ENCODE assay signal across 10 mouse cellular contexts in the genomic region with DNA sequence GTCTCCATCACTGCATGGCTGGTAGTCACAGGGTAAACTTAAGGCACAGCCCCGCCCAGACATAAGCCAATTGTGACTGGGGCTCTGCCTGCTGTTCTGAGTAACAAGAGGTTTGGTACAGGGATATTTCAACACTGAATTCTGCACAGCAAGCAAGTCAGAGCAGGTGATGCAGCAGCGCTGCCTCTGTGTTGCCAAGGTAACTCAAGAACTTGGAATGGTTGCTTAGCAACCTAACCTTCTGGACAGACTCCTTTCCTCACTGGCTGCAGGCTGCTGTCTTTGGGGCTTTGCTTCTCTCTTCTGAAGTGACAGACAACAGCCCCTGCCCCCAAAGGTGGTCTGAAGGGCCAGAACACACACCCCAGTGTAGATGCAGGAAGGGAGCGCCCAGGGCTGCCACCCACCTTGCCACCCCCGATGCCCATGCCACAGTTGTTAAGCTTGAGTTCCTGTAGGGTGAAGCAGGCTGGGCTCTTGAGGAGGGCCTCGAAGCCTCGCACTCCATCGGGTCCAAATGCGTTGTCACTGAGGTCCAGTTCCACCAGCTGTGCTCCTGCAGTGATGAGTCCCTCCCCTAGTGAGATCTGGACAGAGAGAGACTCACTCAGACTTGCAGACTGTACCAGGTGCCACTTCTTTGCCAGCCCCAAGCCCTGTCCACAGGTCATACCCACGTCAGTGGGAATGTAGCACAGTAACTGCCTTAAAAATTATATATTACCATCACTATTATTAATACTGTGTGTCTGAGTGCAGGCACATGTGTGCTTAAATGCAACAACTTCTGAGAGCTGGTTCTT. TPM values are rescaled to one million over a fixed set of nuclear protein-coding genes. Genes with fewer than 3 reads are reported as not detected.
DNase-seq lines count a peak whose midpoint lies in the region; ATAC-seq lines count a peak whose summit lies in the region.
"Had no signal": no experiment of that assay in that cellular context is flagged by ENCODE, and none has a peak within 500 bp of the region (broad histone marks: within the 10 kb centered on the region; RNA-seq: fewer than 3 reads in every experiment).

No protein-coding gene starts in this region.

- DNase-seq in lung, postnatal 4 days = no peak
- peak; percentile 56 to 85 for DNase-seq in right cerebral cortex, postnatal 10 days (ENCODE audit: low spot score in 2 of 2)
- no peak for DNase-seq in thymus, postnatal 25 days
- DNase-seq: kidney, postnatal 10 days had no signal

- no peak overlapping the region for H3K27ac ChIP-seq in lung, embryonic 16.5 days (ENCODE audit: low read length)
- H3K27ac ChIP-seq in forebrain, embryonic 12.5 days = peak overlapping the region; percentile 83
- H3K27ac ChIP-seq in hindbrain, embryonic 16.5 days (ENCODE audit: low read depth, low read length) = peak overlapping the region; percentile 73
- no peak overlapping the region for H3K27ac ChIP-seq in kidney, embryonic 14.5 days (ENCODE audit: low read depth, low read length)
- H3K27ac ChIP-seq: heart, embryonic 15.5 days; neural tube, embryonic 12.5 days had no signal

- H3K27me3 ChIP-seq in lung, embryonic 16.5 days (ENCODE audit: control insufficient read depth, insufficient read depth, low read depth, low read length) = no peaks in the 10 kb centered on the region
- H3K27me3 ChIP-seq in forebrain, embryonic 12.5 days = no peaks in the 10 kb centered on the region
- no peaks in the 10 kb centered on the region for H3K27me3 ChIP-seq in hindbrain, embryonic 16.5 days (replicated peaks; ENCODE audit: control insufficient read depth, insufficient read depth, low read length)
- no peaks in the 10 kb centered on the region for H3K27me3 ChIP-seq in kidney, embryonic 14.5 days (ENCODE audit: control insufficient read depth, insufficient read depth, low read length)
- H3K27me3 ChIP-seq: heart, embryonic 15.5 days; neural tube, embryonic 12.5 days had no signal

- ATAC-seq in lung, embryonic 16.5 days (ENCODE audit: low read depth) = 0 out of 2 replicates have a peak, but pooled peaks have one; percentile 23
- ATAC-seq in forebrain, embryonic 12.5 days (ENCODE audit: low FRiP score) = peak; percentile 86
- ATAC-seq in hindbrain, embryonic 16.5 days = peak; percentile 93
- no peak for ATAC-seq in kidney, embryonic 14.5 days (ENCODE audit: low FRiP score, low TSS enrichment)

- H3K36me3 ChIP-seq in lung, embryonic 16.5 days (ENCODE audit: control insufficient read depth, insufficient read depth, low read length) = peaks cover 67% of the 10 kb centered on the region
- H3K36me3 ChIP-seq in forebrain, embryonic 12.5 days (replicated peaks) = peaks cover 95% of the 10 kb centered on the region
- peaks cover 49% of the 10 kb centered on the region for H3K36me3 ChIP-seq in hindbrain, embryonic 16.5 days (ENCODE audit: control insufficient read depth, insufficient read depth, low read length)
- H3K36me3 ChIP-seq in kidney, embryonic 14.5 days (ENCODE audit: control insufficient read depth, insufficient read depth, low read length) = peaks cover 93% of the 10 kb centered on the region

- no peak overlapping the region for H3K9ac ChIP-seq in lung, embryonic 16.5 days (ENCODE audit: low read length)
- H3K9ac ChIP-seq in forebrain, embryonic 12.5 days = no peak overlapping the region
- no peak overlapping the region; the same call in 1 of the 2 replicates for H3K9ac ChIP-seq in hindbrain, embryonic 16.5 days (ENCODE audit: low read depth, low read length)
- no peak overlapping the region for H3K9ac ChIP-seq in kidney, embryonic 14.5 days (ENCODE audit: low read depth, low read length)
- H3K9ac ChIP-seq: heart, embryonic 15.5 days; neural tube, embryonic 12.5 days had no signal

- 80% methylated on average over 9 of the region's 9 CpGs for WGBS in lung, embryonic 16.5 days
- WGBS in forebrain, embryonic 12.5 days = 84% methylated on average over 9 of the region's 9 CpGs
- 78% methylated on average over 9 of the region's 9 CpGs for WGBS in hindbrain, embryonic 16.5 days
- 89% methylated on average over 9 of the region's 9 CpGs for WGBS in kidney, embryonic 14.5 days

- H3K4me3 ChIP-seq in lung, embryonic 16.5 days (ENCODE audit: low read length) = no peak overlapping the region
- H3K4me3 ChIP-seq in forebrain, embryonic 12.5 days (replicated peaks) = no peak overlapping the region
- no peak overlapping the region for H3K4me3 ChIP-seq in hindbrain, embryonic 16.5 days (ENCODE audit: low read length)
- H3K4me3 ChIP-seq in kidney, embryonic 14.5 days (ENCODE audit: low read length) = no peak overlapping the region
- H3K4me3 ChIP-seq: heart, embryonic 15.5 days; neural tube, embryonic 12.5 days had no signal

- H3K9me3 ChIP-seq in lung, embryonic 16.5 days (ENCODE audit: control insufficient read depth, low read length) = no peaks in the 10 kb centered on the region
- no peaks in the 10 kb centered on the region for H3K9me3 ChIP-seq in forebrain, embryonic 12.5 days
- H3K9me3 ChIP-seq in hindbrain, embryonic 16.5 days (ENCODE audit: control insufficient read depth, low read length) = no peaks in the 10 kb centered on the region
- no peaks in the 10 kb centered on the region for H3K9me3 ChIP-seq in kidney, embryonic 14.5 days (ENCODE audit: control insufficient read depth, low read length)
- H3K9me3 ChIP-seq: heart, embryonic 15.5 days; neural tube, embryonic 12.5 days had no signal

- H3K4me2 ChIP-seq in lung, embryonic 16.5 days (ENCODE audit: low read depth, low read length) = no peak overlapping the region
- no peak overlapping the region for H3K4me2 ChIP-seq in forebrain, embryonic 12.5 days
- H3K4me2 ChIP-seq in hindbrain, embryonic 16.5 days (ENCODE audit: low read length) = no peak overlapping the region
- no peak overlapping the region for H3K4me2 ChIP-seq in kidney, embryonic 14.5 days (replicated peaks; ENCODE audit: low read depth, low read length)
- H3K4me2 ChIP-seq: heart, embryonic 15.5 days; neural tube, embryonic 12.5 days had no signal

- H3K4me1 ChIP-seq in lung, embryonic 16.5 days (replicated peaks; ENCODE audit: control insufficient read depth, insufficient read depth, low read length) = no peaks in the 10 kb centered on the region
- H3K4me1 ChIP-seq in forebrain, embryonic 12.5 days = peaks cover 13% of the 10 kb centered on the region
- peaks cover 6% of the 10 kb centered on the region for H3K4me1 ChIP-seq in hindbrain, embryonic 16.5 days (ENCODE audit: control insufficient read depth, insufficient read depth, low read depth, low read length)
- H3K4me1 ChIP-seq in kidney, embryonic 14.5 days (ENCODE audit: control insufficient read depth, insufficient read depth, low read length) = no peaks in the 10 kb centered on the region
- H3K4me1 ChIP-seq: heart, embryonic 15.5 days had no signal

RNA-seq across cellular contexts. Expression of gene Chadl, which starts 21.4 kb away (rescaled TPM):
- polyA plus RNA-seq in lung, embryonic 16.5 days (2015; fragmentation: Nextera tagmentation; extraction: Ambion mirVana) = 4.5 and 5.6 TPM in 2 replicates
- 5.0 TPM in 2 replicates for polyA plus RNA-seq in forebrain, embryonic 12.5 days (2016; fragmentation: Nextera tagmentation; extraction: Ambion mirVana)
- 39.2 and 42.2 TPM in 2 replicates for polyA plus RNA-seq in hindbrain, embryonic 16.5 days (2015; fragmentation: Nextera tagmentation; extraction: Ambion mirVana)
- polyA plus RNA-seq in kidney, embryonic 14.5 days (2014; fragmentation: Nextera tagmentation; extraction: Ambion mirVana) = 5.0 and 5.3 TPM in 2 replicates

RNA-seq across cellular contexts. Expression of gene Zc3h7b, which starts 26.3 kb away (rescaled TPM):
- polyA plus RNA-seq in lung, embryonic 16.5 days (2015; fragmentation: Nextera tagmentation; extraction: Ambion mirVana) = 25.7 and 32.0 TPM in 2 replicates
- 45.8 and 51.3 TPM in 2 replicates for polyA plus RNA-seq in forebrain, embryonic 12.5 days (2016; fragmentation: Nextera tagmentation; extraction: Ambion mirVana)
- 39.3 and 49.6 TPM in 2 replicates for polyA plus RNA-seq in hindbrain, embryonic 16.5 days (2015; fragmentation: Nextera tagmentation; extraction: Ambion mirVana)
- polyA plus RNA-seq in kidney, embryonic 14.5 days (2014; fragmentation: Nextera tagmentation; extraction: Ambion mirVana) = 46.3 and 60.5 TPM in 2 replicates

RNA-seq across cellular contexts. Expression of gene Rangap1, which starts 26.8 kb away (rescaled TPM):
- polyA plus RNA-seq in lung, embryonic 16.5 days (2015; fragmentation: Nextera tagmentation; extraction: Ambion mirVana) = 94.6 and 95.7 TPM in 2 replicates
- polyA plus RNA-seq in forebrain, embryonic 12.5 days (2016; fragmentation: Nextera tagmentation; extraction: Ambion mirVana) = 166 and 174 TPM in 2 replicates
- 164 and 165 TPM in 2 replicates for polyA plus RNA-seq in hindbrain, embryonic 16.5 days (2015; fragmentation: Nextera tagmentation; extraction: Ambion mirVana)
- 85.0 and 100.0 TPM in 2 replicates for polyA plus RNA-seq in kidney, embryonic 14.5 days (2014; fragmentation: Nextera tagmentation; extraction: Ambion mirVana)

RNA-seq across cellular contexts. Expression of gene L3mbtl2, which starts 54.8 kb away (rescaled TPM):
- polyA plus RNA-seq in lung, embryonic 16.5 days (2015; fragmentation: Nextera tagmentation; extraction: Ambion mirVana) = 19.8 and 24.8 TPM in 2 replicates
- 36.8 and 39.6 TPM in 2 replicates for polyA plus RNA-seq in forebrain, embryonic 12.5 days (2016; fragmentation: Nextera tagmentation; extraction: Ambion mirVana)
- 30.3 and 32.9 TPM in 2 replicates for polyA plus RNA-seq in hindbrain, embryonic 16.5 days (2015; fragmentation: Nextera tagmentation; extraction: Ambion mirVana)
- 16.0 and 26.0 TPM in 2 replicates for polyA plus RNA-seq in kidney, embryonic 14.5 days (2014; fragmentation: Nextera tagmentation; extraction: Ambion mirVana)

Comparison
In these comparisons a context has a peak if more than half of its experiments do, and no peak if none do; other contexts are left out.
1. H3K27ac ChIP-seq: peak in forebrain, embryonic 12.5 days (single experiment) and hindbrain, embryonic 16.5 days (single experiment); none in lung, embryonic 16.5 days (single experiment) and kidney, embryonic 14.5 days (single experiment).
2. DNase-seq: peak in right cerebral cortex, postnatal 10 days (2 of 2); none in lung, postnatal 4 days (0 of 2) and thymus, postnatal 25 days (single experiment).